Mouse (Mus musculus): ENCODE data around the gene Nme3.
"Not testable (repeated sequence)": the region's sequence is repeated elsewhere in the genome, so short reads cannot be mapped to it uniquely, and the experiment has no call there.

The Nme3 gene

DNA sequence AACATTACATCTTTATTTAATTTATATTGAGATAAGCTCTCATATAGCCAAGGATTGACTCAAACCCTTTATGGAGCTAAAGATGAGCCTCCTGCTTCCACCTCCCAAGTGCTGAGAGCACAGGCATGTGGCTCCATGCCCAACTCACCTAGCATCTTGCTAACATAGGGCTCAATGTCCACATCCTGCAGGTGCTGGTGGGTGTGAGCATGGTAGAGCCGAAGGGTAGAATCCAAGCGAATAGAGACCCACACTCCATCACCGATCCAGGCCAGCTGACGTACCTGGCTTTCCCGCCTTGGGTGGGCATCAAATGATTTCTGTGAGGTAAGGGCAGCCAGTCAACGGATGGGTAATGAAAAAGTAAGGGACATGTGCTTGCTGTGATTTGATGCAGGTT, 3.7 kb downstream of the Nme3 start:
- no peak for DNase-seq (ENCODE audit: low spot score in 2 of 2)

GRCm38 (mm10) chr17:24902124-24902523, 5.8 kb downstream of the Nme3 start:
- DNase-seq (ENCODE audit: low spot score in 2 of 2): no peak

- DNase-seq (ENCODE audit: low spot score in 2 of 2): peak in 1 of 2 experiments; percentile 42
Measured at GRCm38 (mm10) chr17:24902671-24903474, 6.6 kb downstream of the Nme3 start.

- no peak for DNase-seq (ENCODE audit: low spot score in 2 of 2)
Measured at GRCm38 (mm10) chr17:24903767-24904166, 7.5 kb downstream of the Nme3 start.

GRCm38 (mm10) chr17:24907591-24907990, 11.3 kb downstream of the Nme3 start:
- no peak for DNase-seq (ENCODE audit: low spot score in 2 of 2)

DNA sequence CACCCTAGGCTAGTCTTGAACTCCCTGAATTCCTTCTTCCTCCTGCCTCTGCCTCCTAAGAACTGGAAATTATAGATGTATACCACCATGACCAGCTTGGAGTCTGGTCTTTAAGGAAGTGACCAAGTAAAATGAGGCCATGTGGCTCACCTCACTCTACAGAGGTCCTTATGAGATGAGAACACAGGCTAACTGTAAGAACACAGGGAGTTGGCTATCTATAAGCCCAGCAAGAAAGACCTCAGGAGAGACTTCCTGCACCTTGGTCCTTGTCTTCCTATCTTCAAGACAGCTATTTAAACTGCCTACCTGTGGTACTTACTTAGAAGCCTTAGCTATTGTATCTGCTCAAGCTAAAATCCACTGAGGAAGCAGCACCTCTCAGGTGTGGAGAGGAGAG, 17.7 kb downstream of the Nme3 start:
- DNase-seq (ENCODE audit: low spot score in 2 of 2): no peak

- DNase-seq (ENCODE audit: low spot score in 2 of 2): no peak
Measured at GRCm38 (mm10) chr17:24923246-24923645, 26.9 kb downstream of the Nme3 start.

- no peak for DNase-seq (ENCODE audit: low spot score in 2 of 2)
Measured at GRCm38 (mm10) chr17:24929506-24929905, 33.2 kb downstream of the Nme3 start.

DNA sequence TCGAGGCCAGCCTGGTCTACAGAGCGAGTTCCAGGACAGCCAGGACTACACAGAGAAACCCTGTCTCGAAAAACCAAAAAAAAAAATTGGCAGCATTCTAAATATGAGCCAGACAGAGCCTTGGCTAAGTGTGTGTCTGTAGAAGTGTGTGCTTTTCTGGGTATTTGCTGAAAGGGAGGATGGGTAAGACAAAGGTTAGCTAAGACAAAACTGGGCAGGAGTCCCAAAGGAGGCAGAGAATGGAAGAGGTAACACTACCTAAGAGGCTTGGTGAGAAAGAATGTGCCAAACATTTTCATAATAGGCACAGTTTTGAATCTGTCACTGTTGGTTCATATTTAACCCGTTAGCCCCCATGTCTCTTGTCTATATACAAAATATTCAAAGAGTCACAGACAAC, 36.1 kb downstream of the Nme3 start:
- DNase-seq (ENCODE audit: low spot score in 2 of 2): no peak

GRCm38 (mm10) chr17:24933163-24933562, 36.9 kb downstream of the Nme3 start:
- no peak for DNase-seq (ENCODE audit: low spot score in 2 of 2)

- no peak for DNase-seq (ENCODE audit: low spot score in 2 of 2)
Measured at GRCm38 (mm10) chr17:24934926-24935325, 38.6 kb downstream of the Nme3 start.

DNA sequence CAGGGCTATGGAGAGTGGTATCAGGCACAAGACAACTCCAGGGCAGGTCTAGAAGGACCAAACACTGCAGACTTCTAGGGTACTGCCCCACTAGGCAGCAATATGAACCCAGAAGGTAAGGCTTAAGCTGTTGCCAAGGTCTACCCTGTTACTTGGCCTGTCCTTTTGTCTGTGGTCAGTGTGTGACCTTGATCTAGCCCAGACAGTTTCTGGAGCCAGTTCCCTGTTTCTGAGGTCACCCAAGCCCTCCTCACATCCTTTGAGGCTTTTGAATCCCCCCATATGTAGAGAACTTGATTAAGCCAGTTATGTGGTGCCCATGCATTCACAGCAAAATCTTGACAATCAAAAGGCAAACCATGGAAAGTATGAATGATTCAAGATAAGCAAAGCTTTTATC, 39.4 kb downstream of the Nme3 start:
- no peak for DNase-seq (ENCODE audit: low spot score in 2 of 2)

GRCm38 (mm10) chr17:24936259-24937237, 40.2 kb downstream of the Nme3 start, which contains the start of gene Mapk8ip3:
Gene Mapk8ip3, minus strand, starts transcription at chr17:24936977.
- peak; percentile 91 to 95 for DNase-seq (ENCODE audit: low spot score in 2 of 2)

- no peak for DNase-seq (ENCODE audit: low spot score in 2 of 2)
Measured at GRCm38 (mm10) chr17:24937266-24937665, 41.0 kb downstream of the Nme3 start.

DNA sequence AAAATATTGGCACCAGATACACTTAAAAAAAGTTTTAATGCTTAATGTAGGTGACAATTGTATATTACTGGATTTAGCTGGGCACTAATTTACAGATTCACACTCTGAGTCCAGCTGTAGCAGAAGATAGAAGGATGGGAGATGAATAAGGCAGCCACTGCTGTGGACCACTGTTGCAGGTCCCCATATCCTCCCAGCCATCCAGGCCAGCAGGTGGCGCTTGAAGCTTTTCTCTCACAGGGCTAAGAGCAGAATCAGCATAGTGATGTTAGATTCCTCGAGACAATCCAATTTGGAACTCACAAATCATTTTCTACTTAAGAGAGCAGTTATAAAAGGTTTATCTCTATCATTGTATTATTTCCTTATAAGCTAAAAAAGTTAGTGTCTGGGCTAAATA, 46.2 kb downstream of the Nme3 start:
- peak in 1 of 2 experiments; percentile 22 for DNase-seq (ENCODE audit: low spot score in 2 of 2)

- no peak for DNase-seq (ENCODE audit: low spot score in 2 of 2)
Measured at GRCm38 (mm10) chr17:24943036-24943435, 46.7 kb downstream of the Nme3 start.

DNA sequence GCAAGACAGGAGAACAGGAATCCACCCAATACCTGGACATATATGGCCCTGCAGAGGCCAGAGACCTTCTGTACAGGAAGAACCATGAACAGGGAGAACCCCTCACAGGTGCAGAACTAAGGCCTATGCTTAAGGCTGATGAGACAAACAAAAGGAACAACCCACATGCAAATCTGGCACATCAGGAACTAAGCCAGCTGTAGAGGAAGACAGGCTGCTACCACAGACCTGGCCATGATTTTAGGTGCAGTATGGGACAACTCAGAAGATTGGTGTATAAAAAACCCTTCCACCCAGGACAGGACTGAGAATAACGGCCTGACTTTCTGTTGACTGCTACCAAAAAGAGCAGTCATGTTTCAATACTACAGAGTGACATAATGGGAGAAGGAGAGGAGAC, 47.3 kb downstream of the Nme3 start:
- not testable (repeated sequence) for DNase-seq (ENCODE audit: low spot score in 2 of 2)
